Mouse (Mus musculus): Measurements from ENCODE around the gene Lama4.

GRCm38 (mm10) chr10:39109489-39109874 is 144.2 kb downstream of the Lama4 start:
- no peak for TF ChIP-seq CTCF (IDR thresholded peaks at IDR 0.05; ENCODE audit: low read depth)
- TF ChIP-seq EP300 (IDR thresholded peaks at IDR 0.05; ENCODE audit: low read depth), result no peak
